ENCODE assay signal across 12 mouse cellular contexts in the genomic region with DNA sequence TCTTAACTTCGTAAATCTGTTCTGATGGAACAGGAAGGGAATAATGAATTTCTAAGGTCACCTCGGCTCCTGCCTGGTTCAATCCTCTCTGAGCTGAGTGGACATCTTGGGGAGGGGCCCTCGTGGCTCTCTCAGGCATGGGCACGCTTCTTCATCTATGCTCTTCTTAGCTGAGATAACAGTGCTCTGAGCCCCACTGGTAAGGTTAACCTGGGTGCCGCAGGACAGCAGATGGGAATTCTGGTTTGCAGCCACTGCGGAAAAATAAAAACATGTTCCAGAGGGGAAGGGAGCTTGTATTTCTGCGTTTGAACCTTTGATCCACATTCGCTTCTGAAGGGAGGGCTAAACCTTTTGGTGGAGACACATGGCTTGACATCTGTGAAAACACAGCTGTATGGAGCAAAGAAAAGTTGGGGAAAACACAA. TPM values are rescaled to one million over a fixed set of nuclear protein-coding genes. Genes with fewer than 3 reads are reported as not detected.
A peak's percentile ranks its signal among the peaks of the same experiment; 100 is the strongest.
DNase-seq lines count a peak whose midpoint lies in the region; ATAC-seq lines count a peak whose summit lies in the region.
"Had no signal": no experiment of that assay in that cellular context is flagged by ENCODE, and none has a peak within 500 bp of the region (broad histone marks: within the 10 kb centered on the region; RNA-seq: fewer than 3 reads in every experiment).

No protein-coding gene starts in this region.

- peaks cover 45% of the 10 kb centered on the region for H3K27me3 ChIP-seq in forebrain, embryonic 13.5 days
- H3K27me3 ChIP-seq in midbrain, embryonic 16.5 days (ENCODE audit: control insufficient read depth, insufficient read depth, low read depth, low read length): peaks cover 23% of the 10 kb centered on the region

- no peaks in the 10 kb centered on the region for H3K9me3 ChIP-seq in forebrain, embryonic 13.5 days (replicated peaks)
- no peaks in the 10 kb centered on the region for H3K9me3 ChIP-seq in midbrain, embryonic 16.5 days (replicated peaks; ENCODE audit: control insufficient read depth, low read length, poor library complexity, severe bottlenecking)
- H3K9me3 ChIP-seq: heart, embryonic 15.5 days had no signal

- H3K4me1 ChIP-seq in forebrain, embryonic 13.5 days: peaks cover 44% of the 10 kb centered on the region
- no peaks in the 10 kb centered on the region; the same call in 1 of the 2 replicates for H3K4me1 ChIP-seq in midbrain, embryonic 16.5 days (ENCODE audit: control insufficient read depth, insufficient read depth, low read length)

- H3K9ac ChIP-seq in forebrain, embryonic 13.5 days: no peak overlapping the region
- H3K9ac ChIP-seq in midbrain, embryonic 16.5 days (ENCODE audit: low read depth, low read length): no peak overlapping the region
- H3K9ac ChIP-seq: heart, embryonic 15.5 days; liver, postnatal 0 days had no signal

- H3K4me2 ChIP-seq in forebrain, embryonic 13.5 days: peak overlapping the region; percentile 17; the same call in 1 of the 2 replicates
- peak overlapping the region; percentile 12; the same call in 1 of the 2 replicates for H3K4me2 ChIP-seq in midbrain, embryonic 16.5 days (ENCODE audit: low read length)
- H3K4me2 ChIP-seq: heart, embryonic 15.5 days had no signal

- peak; percentile 64 for DNase-seq in cerebellum, adult 11 months
- peak; percentile 81 for DNase-seq in cerebellum, adult 9-10 months
- no peak for DNase-seq in frontal cortex, postnatal 25 days (ENCODE audit: low spot score in 2 of 2)
- no peak for DNase-seq in adrenal gland, adult 2 months
- DNase-seq: gastrocnemius, postnatal 36 days; liver, postnatal 0 days; right cerebral cortex, postnatal 14 days had no signal

- H3K4me3 ChIP-seq in forebrain, embryonic 13.5 days: no peak overlapping the region
- H3K4me3 ChIP-seq in midbrain, embryonic 16.5 days (ENCODE audit: low read depth, low read length): no peak overlapping the region
- H3K4me3 ChIP-seq: embryonic facial prominence, embryonic 10.5 days; heart, embryonic 15.5 days had no signal

- 44% methylated on average over 8 of the region's 8 CpGs for WGBS in forebrain, embryonic 13.5 days
- WGBS in midbrain, embryonic 16.5 days: 41% methylated on average over 8 of the region's 8 CpGs

- no peak for ATAC-seq in forebrain, embryonic 13.5 days
- ATAC-seq in midbrain, embryonic 16.5 days: no peak
- ATAC-seq in erythroblast, adult 5-6 weeks (replicated peaks; ENCODE audit: low FRiP score, poor library complexity, severe bottlenecking): no peak

- H3K27ac ChIP-seq in forebrain, embryonic 13.5 days: peak overlapping the region; percentile 8; the same call in 1 of the 2 replicates
- peak overlapping the region; percentile 33 for H3K27ac ChIP-seq in midbrain, embryonic 16.5 days (ENCODE audit: low read length)
- H3K27ac ChIP-seq: embryonic facial prominence, embryonic 10.5 days; heart, embryonic 15.5 days had no signal

- no peaks in the 10 kb centered on the region for H3K36me3 ChIP-seq in forebrain, embryonic 13.5 days (ENCODE audit: poor library complexity, severe bottlenecking)
- H3K36me3 ChIP-seq in midbrain, embryonic 16.5 days (ENCODE audit: control insufficient read depth, insufficient read depth, low read length): no peaks in the 10 kb centered on the region
- H3K36me3 ChIP-seq: embryonic facial prominence, embryonic 10.5 days; heart, embryonic 15.5 days had no signal

RNA-seq across cellular contexts. Expression of a gene that starts 43.0 kb away (rescaled TPM):
- 21.0 and 22.9 TPM in 2 replicates for polyA plus RNA-seq in forebrain, embryonic 13.5 days (2015; fragmentation: Nextera tagmentation; extraction: Ambion mirVana)
- 17.2 and 29.7 TPM in 2 replicates for polyA plus RNA-seq in midbrain, embryonic 16.5 days (2015; fragmentation: Nextera tagmentation; extraction: Ambion mirVana)
- total RNA-seq in erythroblast, adult 5-6 weeks (2015; ENCODE audit: low replicate concordance): 11.1 and 24.4 TPM in 2 replicates
- 2.6 and 6.8 TPM in 2 replicates for total RNA-seq in erythroblast, adult 5-6 weeks (2017; ENCODE audit: low replicate concordance)
- 100 to 1,000 TPM in 1 of 2 experiments, 10 to 100 TPM in 1; 96.5 to 104 TPM for total RNA-seq in adrenal gland, adult 2 months (2021)
- polyA plus RNA-seq in adrenal gland, adult 2 months (2012; rRNA removed): 4.4 and 5.3 TPM in 2 replicates

Comparison
In these comparisons a context has a peak if more than half of its experiments do, and no peak if none do; other contexts are left out.
1. DNase-seq: peak in cerebellum, adult 11 months (single experiment) and cerebellum, adult 9-10 months (single experiment); none in frontal cortex, postnatal 25 days (0 of 2) and adrenal gland, adult 2 months (single experiment).